Comparison of ENCODE assay signal across 24 mouse cellular contexts in genomic region chr8:61244157-61244556, GRCm38 (mm10). TPM values are rescaled to one million over a fixed set of nuclear protein-coding genes. Genes with fewer than 3 reads are reported as not detected.
DNase-seq lines count a peak whose midpoint lies in the region; ATAC-seq and TF ChIP-seq lines count a peak whose summit lies in the region.
"Had no signal": no experiment of that assay in that cellular context is flagged by ENCODE, and none has a peak within 500 bp of the region (broad histone marks: within the 10 kb centered on the region; RNA-seq: fewer than 3 reads in every experiment).

No protein-coding gene starts in this region.

- H3K9ac ChIP-seq in intestine, postnatal 0 days (ENCODE audit: low read depth, low read length): no peak overlapping the region
- no peak overlapping the region for H3K9ac ChIP-seq in intestine, embryonic 15.5 days
- H3K9ac ChIP-seq: embryonic facial prominence, embryonic 12.5 days; hindbrain, embryonic 12.5 days; kidney, embryonic 15.5 days had no signal

- no peak overlapping the region for H3K4me3 ChIP-seq in intestine, postnatal 0 days (ENCODE audit: low read depth, low read length)
- H3K4me3 ChIP-seq in intestine, embryonic 15.5 days (replicated peaks): no peak overlapping the region
- H3K4me3 ChIP-seq in lung, adult 2 months (replicated peaks; ENCODE audit: extremely low read depth, low read depth, low read length): no peak overlapping the region
- no peak overlapping the region for H3K4me3 ChIP-seq in hindbrain, embryonic 10.5 days
- H3K4me3 ChIP-seq: embryonic facial prominence, embryonic 12.5 days; erythroblast, embryonic 14.5 days; heart, embryonic 10.5 days; hindbrain, embryonic 12.5 days; kidney, embryonic 15.5 days; limb, embryonic 10.5 days had no signal

- no peak for DNase-seq in lung, adult 2 months
- DNase-seq in lung, postnatal 36 days: no peak
- DNase-seq in ES-CJ7 (ENCODE audit: low read depth, low spot score): peak; percentile 79
- DNase-seq in R1 (ENCODE audit: low read depth, low spot score): peak; percentile 61
- no peak for DNase-seq in urinary bladder, postnatal 4 days (ENCODE audit: low spot score in 2 of 2)
- no peak for DNase-seq in hindbrain, embryonic 10.5 days (ENCODE audit: low spot score)
- DNase-seq: adrenal gland, adult 8-10 months; cerebellum, adult 9-11 months; gastrocnemius, postnatal 36 days; layer of hippocampus, postnatal 36 days; lung, postnatal 14 days; retina, postnatal 1 day; thymus, postnatal 36 days had no signal

- 97% methylated on average over 7 of the region's 7 CpGs for WGBS in intestine, postnatal 0 days
- WGBS in intestine, embryonic 15.5 days: 96% methylated on average over 7 of the region's 7 CpGs
- WGBS in lung, adult 2 months: 96% methylated on average over 7 of the region's 7 CpGs
- 95% methylated on average over 7 of the region's 7 CpGs for WGBS in hindbrain, embryonic 10.5 days

- 0 out of 2 replicates have a peak, but pooled peaks cover 5% of the 10 kb centered on the region for H3K4me1 ChIP-seq in intestine, postnatal 0 days (replicated peaks; ENCODE audit: control insufficient read depth, insufficient read depth, low read length)
- H3K4me1 ChIP-seq in intestine, embryonic 15.5 days (replicated peaks): peaks cover 6% of the 10 kb centered on the region; the same call in 1 of the 2 replicates
- no peaks in the 10 kb centered on the region; the same call in none of the 2 replicates for H3K4me1 ChIP-seq in lung, adult 2 months (ENCODE audit: control insufficient read depth, insufficient read depth, low read length)
- H3K4me1 ChIP-seq in hindbrain, embryonic 10.5 days (replicated peaks): peaks cover 44% of the 10 kb centered on the region

- no peak for TF ChIP-seq POLR2A in lung, adult 2 months (IDR thresholded peaks at IDR 0.05; ENCODE audit: borderline replicate concordance, extremely low read depth, low read depth, low read length)

- no peaks in the 10 kb centered on the region for H3K9me3 ChIP-seq in intestine, postnatal 0 days (ENCODE audit: control insufficient read depth)
- H3K9me3 ChIP-seq in intestine, embryonic 15.5 days: no peaks in the 10 kb centered on the region
- peaks cover 29% of the 10 kb centered on the region; the same call in 1 of the 2 replicates for H3K9me3 ChIP-seq in hindbrain, embryonic 10.5 days
- H3K9me3 ChIP-seq: heart, embryonic 10.5 days; kidney, embryonic 15.5 days; limb, embryonic 10.5 days had no signal

- H3K27ac ChIP-seq in intestine, postnatal 0 days (ENCODE audit: low read depth, low read length): no peak overlapping the region
- H3K27ac ChIP-seq in intestine, embryonic 15.5 days: no peak overlapping the region
- H3K27ac ChIP-seq in hindbrain, embryonic 10.5 days: no peak overlapping the region
- H3K27ac ChIP-seq: embryonic facial prominence, embryonic 12.5 days; heart, embryonic 10.5 days; hindbrain, embryonic 12.5 days; kidney, embryonic 15.5 days; limb, embryonic 10.5 days had no signal

- H3K4me2 ChIP-seq in intestine, postnatal 0 days (replicated peaks; ENCODE audit: low read depth): no peak overlapping the region
- H3K4me2 ChIP-seq in intestine, embryonic 15.5 days (replicated peaks): no peak overlapping the region
- H3K4me2 ChIP-seq: embryonic facial prominence, embryonic 12.5 days; hindbrain, embryonic 12.5 days; kidney, embryonic 15.5 days had no signal

- TF ChIP-seq CTCF in intestine, postnatal 0 days (IDR thresholded peaks at IDR 0.05; ENCODE audit: low read depth): peak; percentile 37
- 0 out of 2 replicates have a peak, but pooled peaks have one; percentile 12 for TF ChIP-seq CTCF in lung, adult 2 months (IDR thresholded peaks at IDR 0.05; ENCODE audit: insufficient read depth, low read length)

- H3K36me3 ChIP-seq in intestine, postnatal 0 days (ENCODE audit: control insufficient read depth, insufficient read depth): no peaks in the 10 kb centered on the region; the same call in 1 of the 2 replicates
- H3K36me3 ChIP-seq in intestine, embryonic 15.5 days: 0 out of 2 replicates have a peak, but pooled peaks cover 3% of the 10 kb centered on the region
- peaks cover 55% of the 10 kb centered on the region for H3K36me3 ChIP-seq in hindbrain, embryonic 10.5 days

- no peaks in the 10 kb centered on the region for H3K27me3 ChIP-seq in intestine, postnatal 0 days (replicated peaks; ENCODE audit: control insufficient read depth, insufficient read depth, low read length)
- no peaks in the 10 kb centered on the region for H3K27me3 ChIP-seq in intestine, embryonic 15.5 days (replicated peaks)
- no peaks in the 10 kb centered on the region for H3K27me3 ChIP-seq in hindbrain, embryonic 10.5 days (ENCODE audit: insufficient read depth, poor library complexity, severe bottlenecking)
- H3K27me3 ChIP-seq: embryonic facial prominence, embryonic 12.5 days; hindbrain, embryonic 12.5 days; kidney, embryonic 15.5 days had no signal

- no peak for ATAC-seq in intestine, postnatal 0 days
- no peak for ATAC-seq in intestine, embryonic 15.5 days
- ATAC-seq: forebrain, embryonic 14.5 days; inflammation-experienced regulatory T-cells, adult 6 months; midbrain, embryonic 16.5 days had no signal

RNA-seq across cellular contexts. Expression of gene Sh3rf1, which starts 20.5 kb away (rescaled TPM):
- polyA plus RNA-seq in intestine, postnatal 0 days (2015; fragmentation: Nextera tagmentation; extraction: Ambion mirVana): 7.9 and 8.3 TPM in 2 replicates
- polyA plus RNA-seq in intestine, embryonic 15.5 days (2015; fragmentation: Nextera tagmentation; extraction: Ambion mirVana): 11.4 and 11.7 TPM in 2 replicates
- 19.7 and 20.1 TPM in 2 replicates for polyA plus RNA-seq in lung, adult 2 months (2012; rRNA removed)
- 17.2 and 20.3 TPM in 2 replicates for polyA plus RNA-seq in hindbrain, embryonic 10.5 days (2016; fragmentation: Nextera tagmentation; extraction: Ambion mirVana)

Comparison
In these comparisons a context has a peak if more than half of its experiments do, and no peak if none do; other contexts are left out.
1. DNase-seq: peak in ES-CJ7 (single experiment) and R1 (single experiment); none in lung, adult 2 months (single experiment), lung, postnatal 36 days (single experiment), urinary bladder, postnatal 4 days (0 of 2) and hindbrain, embryonic 10.5 days (single experiment).